Mouse (Mus musculus): ENCODE measurements at regions not wholly inside any gene's neighbourhood (a gene's known extent, or its start where the extent isn't known, plus 50 kb on each side); places are given as distances from the start of the nearest gene placed in this dataset.

GRCm38 (mm10) chr12:70738554-70738953 is 86.8 kb upstream of the Frmd6 start:
- TF ChIP-seq CTCF (IDR thresholded peaks at IDR 0.05; ENCODE audit: control insufficient read depth, insufficient read depth, insufficient read length) (no peak), USF1 (IDR thresholded peaks at IDR 0.05; ENCODE audit: low read depth) (no peak), MAX (IDR thresholded peaks at IDR 0.05) (no peak), CEBPB (IDR thresholded peaks at IDR 0.05; ENCODE audit: low read depth) (no peak), MYOD1 (IDR thresholded peaks at IDR 0.05; ENCODE audit: control insufficient read depth, insufficient read length, low read depth) (no peak), MYOG (IDR thresholded peaks at IDR 0.05; ENCODE audit: control insufficient read depth, extremely low read depth, insufficient read length) (no peak)

All from C2C12 (cell line).